Mouse (Mus musculus) lung, postnatal 0 days (tissue): ENCODE results near the gene Iqgap3. TPM values are rescaled to one million over a fixed set of nuclear protein-coding genes. Genes with fewer than 3 reads are reported as not detected.

Experiments used
- ATAC-seq: fragments of 200-750 bp; cut with Nextera tagmentation; 2 replicates; pipeline ENCODE4 v1.8.0; 2017; ENCODE audit warnings: moderate library complexity
- DNase-seq: peaks from one replicate; pipeline ENCODE4 v3.0.0-alpha.2; 2016; ENCODE audit warnings: low spot score
- H3K27ac ChIP-seq: fragments of 300-500 bp; sonication (generic); 2 replicates; pipeline ENCODE4 v1.5.1; 2014; ENCODE audit warnings: antibody characterized with exemption, mild to moderate bottlenecking, low read length, mixed read lengths
- H3K27me3 ChIP-seq: fragments of 300-500 bp; sonication (generic); replicated peaks from 2 replicates; pipeline ENCODE4 v1.6.1; 2014; ENCODE audit warnings: low read length, mixed read lengths; ENCODE audit not compliant: insufficient read depth
- H3K36me3 ChIP-seq: fragments of 300-500 bp; sonication (generic); 2 replicates; pipeline ENCODE4 v1.6.1; 2014; ENCODE audit warnings: low read length, mixed read lengths; ENCODE audit not compliant: insufficient read depth
- H3K4me1 ChIP-seq: fragments of 300-500 bp; sonication (generic); 2 replicates; pipeline ENCODE4 v1.6.1; 2014; ENCODE audit warnings: antibody characterized with exemption, low read depth, low read length, mixed read lengths; ENCODE audit not compliant: insufficient read depth
- H3K4me2 ChIP-seq: fragments of 300-500 bp; sonication (generic); replicated peaks from 2 replicates; pipeline ENCODE4 v1.6.1; 2014; ENCODE audit warnings: low read depth, mild to moderate bottlenecking, low read length, moderate library complexity, mixed read lengths
- H3K4me3 ChIP-seq: fragments of 300-500 bp; sonication (generic); 2 replicates; pipeline ENCODE4 v1.5.1; 2014; ENCODE audit warnings: low read depth, low read length
- H3K9ac ChIP-seq: fragments of 300-500 bp; sonication (generic); replicated peaks from 2 replicates; pipeline ENCODE4 v1.6.1; 2014; ENCODE audit warnings: low read depth, mild to moderate bottlenecking
- H3K9me3 ChIP-seq: fragments of 300-500 bp; sonication (generic); 2 replicates; pipeline ENCODE4 v1.6.1; 2016; ENCODE audit warnings: low read length, mixed read lengths
- CTCF ChIP-seq: IDR thresholded peaks from 2 replicates; pipeline ENCODE4 v1.5.1; 2016; ENCODE audit warnings: antibody characterized with exemption, mild to moderate bottlenecking
- EP300 ChIP-seq: IDR thresholded peaks from 2 replicates; pipeline ENCODE4 v1.6.1; 2016; ENCODE audit warnings: antibody characterized with exemption, mild to moderate bottlenecking, control low read depth
- WGBS: fragments of 180-500 bp; shearing (Covaris S2); extraction: QIAGEN DNeasy Blood & Tissue Kit; methylation state at CpG from one replicate; pipeline ENCODE4 v1.1.7; 2014; 5-methylcytosine and 5-hydroxymethylcytosine counted together
- polyA plus RNA-seq: library from polyadenylated mRNA; unstranded; fragments of >200 nt; fragmentation: Nextera tagmentation; extraction: Ambion mirVana; gene quantifications from 2 replicates; pipeline ENCODE4 v1.2.1, GENCODE M21; 2015

The Iqgap3 gene
- polyA plus RNA-seq, 1 experiment from 2014 or later: 0.92 TPM

DNA sequence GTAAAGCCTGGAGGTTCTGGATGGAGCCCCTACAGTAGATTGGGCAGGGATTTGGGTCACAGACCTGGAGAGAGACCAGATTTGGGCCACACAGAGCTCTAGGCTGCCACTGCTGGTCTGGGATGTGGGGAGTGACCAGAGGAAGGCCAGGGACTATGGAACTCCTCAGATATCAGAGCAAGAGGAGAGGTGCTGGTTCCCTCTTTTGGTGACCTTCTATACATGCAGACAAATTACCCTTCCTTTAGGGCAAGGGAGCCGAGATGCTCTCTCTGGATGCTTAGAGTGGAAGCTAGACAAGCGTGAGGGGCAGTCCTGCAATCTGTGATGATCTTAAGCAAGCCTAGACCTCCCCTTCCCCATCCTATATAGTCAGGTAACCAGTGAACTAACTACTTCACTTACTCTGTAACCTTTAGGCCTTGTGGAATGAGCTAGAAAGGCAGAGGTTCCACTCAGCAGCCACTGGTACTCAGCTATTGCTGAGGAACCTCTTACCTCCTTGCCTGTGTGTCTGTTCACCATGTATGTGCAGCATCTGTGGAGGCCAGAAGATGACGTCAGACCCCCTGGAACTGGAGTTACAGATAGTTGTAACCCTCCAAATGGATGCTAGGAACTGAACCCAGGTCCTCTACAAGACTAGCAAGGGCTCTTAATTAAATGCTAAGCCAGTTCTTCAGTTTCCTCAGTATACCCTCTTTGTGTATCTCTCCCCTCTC, 71.7 kb downstream of the Iqgap3 start:
- no peak overlapping the region for H3K9ac ChIP-seq
- whole genome bisulfite sequencing: 73% methylated on average over 3 of the region's 3 CpGs
- no peak overlapping the region for H3K27ac ChIP-seq
- H3K27me3 ChIP-seq: no peaks in the 10 kb centered on the region
- H3K4me3 ChIP-seq: no peak overlapping the region
- no peak overlapping the region for H3K4me2 ChIP-seq
- ATAC-seq: no peak
- DNase-seq: no peak
- TF ChIP-seq EP300: no peak
- peak; percentile 29 for TF ChIP-seq CTCF
- H3K36me3 ChIP-seq: peaks cover 13% of the 10 kb centered on the region; the same call in 1 of the 2 replicates
- H3K4me1 ChIP-seq: peaks cover 25% of the 10 kb centered on the region
- no peaks in the 10 kb centered on the region for H3K9me3 ChIP-seq

DNA sequence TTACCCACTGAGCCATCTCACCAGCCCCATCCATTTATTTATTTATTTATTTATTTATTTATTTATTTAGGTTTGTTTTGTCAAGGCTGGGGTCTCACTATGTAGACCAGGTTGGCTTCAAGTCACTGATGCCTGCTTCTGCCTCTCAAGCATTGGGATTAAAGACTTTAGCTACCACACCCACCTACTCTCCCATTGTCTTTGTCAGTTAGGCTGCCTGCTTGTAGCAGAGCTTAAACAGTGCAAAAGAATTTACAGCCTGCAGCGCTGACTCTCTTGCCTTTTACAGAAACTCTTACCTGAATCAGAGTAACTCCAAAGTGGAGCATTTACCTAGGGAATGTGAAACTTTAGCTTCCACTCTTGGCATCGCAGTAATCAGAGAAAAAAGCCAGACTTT, 72.5 kb downstream of the Iqgap3 start:
- Histone ChIP-seq H3K27ac (no peak overlapping the region), H3K36me3 (peaks cover 13% of the 10 kb centered on the region; the same call in 1 of the 2 replicates), H3K9ac (no peak overlapping the region), H3K4me1 (peaks cover 18% of the 10 kb centered on the region), H3K9me3 (no peaks in the 10 kb centered on the region), H3K27me3 (no peaks in the 10 kb centered on the region), H3K4me3 (no peak overlapping the region), H3K4me2 (no peak overlapping the region)
- 77% methylated on average over 2 of the region's 2 CpGs for WGBS
- TF ChIP-seq CTCF (no peak), EP300 (no peak)
- no peak for DNase-seq
- ATAC-seq: no peak

DNA sequence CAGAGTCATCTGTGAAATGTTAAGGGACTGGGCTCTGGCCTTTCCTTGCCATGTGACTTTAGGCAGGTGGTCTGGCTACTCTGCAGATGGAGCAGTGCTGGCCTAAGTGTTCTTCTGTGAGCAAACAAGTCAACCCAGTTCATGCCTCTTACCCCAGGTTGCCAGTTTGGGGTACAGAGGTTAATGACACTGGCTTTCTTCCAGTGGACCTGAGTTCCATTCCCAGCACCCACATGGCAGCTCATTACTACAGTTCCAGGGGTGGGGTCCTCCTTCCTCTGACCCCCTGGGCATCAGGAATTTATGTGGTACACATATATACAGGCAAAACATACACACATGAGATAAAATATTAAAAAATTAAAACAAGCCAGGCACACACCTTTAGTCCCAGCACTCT, 75.0 kb downstream of the Iqgap3 start:
- H3K9me3 ChIP-seq: no peaks in the 10 kb centered on the region
- no peak overlapping the region for H3K9ac ChIP-seq
- DNase-seq (no peak), ATAC-seq (no peak)
- no peak overlapping the region for H3K4me3 ChIP-seq
- H3K4me2 ChIP-seq: no peak overlapping the region
- H3K27me3 ChIP-seq: no peaks in the 10 kb centered on the region
- no peak overlapping the region for H3K27ac ChIP-seq
- H3K36me3 ChIP-seq: peaks cover 34% of the 10 kb centered on the region; the same call in 1 of the 2 replicates
- H3K4me1 ChIP-seq: no peaks in the 10 kb centered on the region
- TF ChIP-seq CTCF (no peak), EP300 (no peak)

DNA sequence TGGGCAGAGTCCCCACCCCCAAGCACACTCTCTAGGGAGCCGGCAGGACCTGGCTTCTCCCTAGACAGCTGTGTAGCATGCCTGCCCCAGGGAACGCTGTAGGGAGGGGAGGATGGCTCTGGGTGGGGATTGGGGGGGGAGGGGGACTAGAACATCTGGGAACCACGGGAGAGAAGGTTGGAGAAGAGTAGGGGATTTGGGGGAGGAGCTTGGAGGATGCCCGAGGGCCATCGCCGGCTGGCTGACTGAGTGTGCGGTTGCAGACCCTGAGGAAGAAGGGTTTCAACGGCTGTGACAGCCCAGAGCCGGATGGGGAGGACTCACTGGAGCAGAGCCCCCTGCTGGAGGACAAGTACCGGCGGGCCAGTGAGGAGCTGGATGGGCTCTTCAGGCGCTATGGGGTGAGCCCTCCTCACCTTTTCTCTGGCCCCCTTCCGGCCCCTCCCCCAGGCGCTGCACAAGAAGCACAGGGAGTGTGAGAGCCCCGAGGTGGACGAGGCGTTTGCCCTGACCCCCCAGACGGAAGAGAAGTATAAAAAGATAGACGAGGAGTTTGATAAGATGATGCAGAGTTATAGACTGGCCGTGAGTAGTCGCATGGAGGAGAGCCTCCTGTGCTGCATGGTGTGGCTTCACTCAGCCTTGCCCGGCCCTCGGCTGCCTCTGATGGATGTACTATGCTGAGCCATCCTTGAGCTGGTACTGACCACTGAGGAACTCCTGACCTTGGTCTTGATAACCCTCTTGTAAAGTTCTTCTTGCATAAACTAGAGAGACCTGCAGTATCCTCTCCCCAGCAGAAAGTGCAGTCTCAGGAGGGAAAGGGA, 76.2 kb downstream of the Iqgap3 start:
- no peaks in the 10 kb centered on the region for H3K27me3 ChIP-seq
- H3K36me3 ChIP-seq: peaks cover 46% of the 10 kb centered on the region
- H3K9ac ChIP-seq: no peak overlapping the region
- ATAC-seq (peak; percentile 68), DNase-seq (peak; percentile 66)
- no peak overlapping the region for H3K4me3 ChIP-seq
- no peak for TF ChIP-seq EP300
- peak; percentile 77 for TF ChIP-seq CTCF
- WGBS: 27% methylated on average over 23 of the region's 23 CpGs
- H3K27ac ChIP-seq: no peak overlapping the region
- no peaks in the 10 kb centered on the region for H3K9me3 ChIP-seq
- no peak overlapping the region for H3K4me2 ChIP-seq
- no peaks in the 10 kb centered on the region for H3K4me1 ChIP-seq

DNA sequence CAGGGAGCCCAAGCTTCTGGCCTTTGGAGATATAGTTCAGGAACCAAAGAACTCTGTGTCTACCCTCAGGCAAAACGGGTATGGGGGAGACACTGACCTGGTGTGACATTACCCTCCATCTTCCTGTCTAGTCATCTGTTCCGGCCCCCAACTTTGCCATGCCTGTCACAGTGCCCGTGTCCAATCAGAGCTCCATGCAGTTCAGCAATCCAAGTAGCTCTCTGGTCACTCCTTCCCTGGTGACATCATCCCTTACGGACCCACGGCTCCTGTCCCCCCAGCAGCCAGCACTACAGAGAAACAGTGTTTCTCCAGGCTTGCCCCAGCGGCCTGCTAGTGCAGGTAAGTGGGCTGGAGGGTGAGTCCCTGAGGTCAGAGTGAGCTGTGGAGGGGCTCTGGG, 77.2 kb downstream of the Iqgap3 start:
- H3K4me1 ChIP-seq: no peaks in the 10 kb centered on the region
- H3K4me3 ChIP-seq: no peak overlapping the region
- no peaks in the 10 kb centered on the region for H3K9me3 ChIP-seq
- ATAC-seq (no peak), DNase-seq (no peak)
- no peak overlapping the region for H3K4me2 ChIP-seq
- no peak for TF ChIP-seq EP300
- TF ChIP-seq CTCF: no peak
- H3K27me3 ChIP-seq: no peaks in the 10 kb centered on the region
- WGBS: 80% methylated on average over 6 of the region's 6 CpGs
- H3K36me3 ChIP-seq: peaks cover 54% of the 10 kb centered on the region
- no peak overlapping the region for H3K9ac ChIP-seq
- H3K27ac ChIP-seq: no peak overlapping the region

DNA sequence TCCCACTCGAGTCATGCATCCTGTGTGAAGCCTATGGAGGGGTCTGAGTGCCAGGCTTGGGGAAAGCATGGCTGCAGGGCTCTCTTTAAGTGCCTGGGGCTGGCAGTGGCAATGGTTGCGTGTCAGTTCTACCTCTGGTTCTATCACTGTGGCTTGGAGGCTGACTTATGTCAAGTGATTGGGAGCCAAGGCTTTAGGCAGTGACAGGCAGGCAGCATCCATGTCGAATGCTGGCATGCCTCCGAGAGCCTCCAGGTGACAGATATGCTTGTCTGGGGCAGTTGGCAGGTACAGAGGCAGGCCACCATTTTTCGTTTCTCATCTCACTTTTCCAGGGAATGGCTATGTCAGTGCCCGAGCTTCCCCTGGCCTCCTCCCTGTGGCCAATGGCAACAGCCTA, 79.1 kb downstream of the Iqgap3 start:
- TF ChIP-seq EP300: no peak
- no peak for TF ChIP-seq CTCF
- ATAC-seq: no peak
- peaks cover 68% of the 10 kb centered on the region for H3K36me3 ChIP-seq
- no peak overlapping the region for H3K4me3 ChIP-seq
- no peaks in the 10 kb centered on the region for H3K9me3 ChIP-seq
- WGBS: 71% methylated on average over 6 of the region's 6 CpGs
- no peaks in the 10 kb centered on the region for H3K27me3 ChIP-seq
- no peak for DNase-seq
- H3K4me2 ChIP-seq: no peak overlapping the region
- no peaks in the 10 kb centered on the region for H3K4me1 ChIP-seq
- H3K27ac ChIP-seq: no peak overlapping the region
- no peak overlapping the region for H3K9ac ChIP-seq
